Mouse (Mus musculus) thymus, postnatal 0 days (tissue): ENCODE data around the gene Cds1. TPM values are rescaled to one million over a fixed set of nuclear protein-coding genes. Genes with fewer than 3 reads are reported as not detected.
"Not testable (repeated sequence)": the region's sequence is repeated elsewhere in the genome, so short reads cannot be mapped to it uniquely, and the experiment has no call there.

ENCODE experiments used
- DNase-seq: peaks from one replicate; pipeline ENCODE4 v3.0.0-alpha.2; 2015; ENCODE audit warnings: low spot score
- polyA plus RNA-seq: library from polyadenylated mRNA; unstranded; fragments of >200 nt; fragmentation: Nextera tagmentation; extraction: Ambion mirVana; gene quantifications from 2 replicates; pipeline ENCODE4 v1.2.1, GENCODE M21; 2015

The Cds1 gene
- polyA plus RNA-seq, 1 experiment from 2014 or later, result 15.7 TPM

DNA sequence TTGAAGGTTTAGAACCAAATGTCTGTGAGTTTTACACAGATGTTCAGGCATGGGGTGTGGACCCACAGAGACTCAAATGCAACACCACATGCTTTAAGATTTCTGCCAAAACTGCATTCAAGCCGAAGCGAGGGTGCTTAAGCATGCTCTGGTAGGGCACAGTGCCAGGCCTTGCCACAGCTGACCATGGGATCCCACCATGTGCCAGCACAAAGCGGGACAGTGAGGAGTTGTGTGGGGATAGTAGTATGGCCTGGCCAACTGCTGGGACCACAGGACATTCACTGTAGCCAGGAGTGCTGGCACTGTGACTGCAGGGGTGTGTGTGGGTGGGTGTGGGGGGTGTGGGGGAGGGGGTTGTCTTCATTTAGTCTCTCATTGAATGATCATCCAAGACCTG is 64.0 kb downstream of the Cds1 start:
- DNase-seq, result no peak

GRCm38 (mm10) chr5:101830180-101830579 is 65.2 kb downstream of the Cds1 start:
- DNase-seq, result no peak

DNA sequence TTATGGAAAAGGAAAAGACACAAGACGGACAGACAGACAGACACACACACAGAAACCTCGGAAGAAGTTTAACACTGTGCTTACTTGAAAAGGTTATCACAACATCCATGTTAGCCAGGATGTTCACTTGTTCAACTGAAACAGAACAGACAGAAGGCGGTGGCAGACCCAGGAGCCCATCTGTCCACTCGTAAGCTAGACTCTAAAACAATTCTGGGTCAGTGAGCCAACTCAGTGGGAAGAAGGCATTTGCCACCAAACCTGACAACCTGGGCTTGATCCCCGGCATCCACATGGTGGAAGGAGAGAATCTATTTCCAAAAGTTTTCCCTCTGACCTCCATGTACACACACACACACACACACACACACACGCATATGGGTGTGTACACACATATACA is 67.1 kb downstream of the Cds1 start:
- no peak for DNase-seq

DNA sequence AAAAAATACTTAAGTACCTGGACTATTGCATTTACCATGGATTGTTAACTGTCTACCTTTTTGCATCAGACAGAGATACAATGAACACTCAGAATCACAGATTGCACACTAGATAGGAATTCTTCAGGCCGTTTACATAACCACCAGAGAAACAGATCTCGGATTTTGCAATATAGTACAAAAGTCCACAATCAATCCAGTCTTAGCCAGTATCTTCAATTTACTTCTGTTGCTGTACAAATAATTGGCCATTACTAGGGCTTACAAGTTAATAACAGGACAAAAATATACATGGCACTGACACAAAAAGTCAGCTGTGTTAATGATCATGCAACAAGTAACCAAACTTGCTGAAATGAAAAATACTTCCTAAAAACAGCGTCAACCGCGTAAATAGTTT is 68.1 kb downstream of the Cds1 start:
- DNase-seq, result no peak

- no peak for DNase-seq
Observed at GRCm38 (mm10) chr5:101833875-101834274, 68.9 kb downstream of the Cds1 start.

- DNase-seq, result no peak
Observed at GRCm38 (mm10) chr5:101836221-101836620, 71.3 kb downstream of the Cds1 start.

DNA sequence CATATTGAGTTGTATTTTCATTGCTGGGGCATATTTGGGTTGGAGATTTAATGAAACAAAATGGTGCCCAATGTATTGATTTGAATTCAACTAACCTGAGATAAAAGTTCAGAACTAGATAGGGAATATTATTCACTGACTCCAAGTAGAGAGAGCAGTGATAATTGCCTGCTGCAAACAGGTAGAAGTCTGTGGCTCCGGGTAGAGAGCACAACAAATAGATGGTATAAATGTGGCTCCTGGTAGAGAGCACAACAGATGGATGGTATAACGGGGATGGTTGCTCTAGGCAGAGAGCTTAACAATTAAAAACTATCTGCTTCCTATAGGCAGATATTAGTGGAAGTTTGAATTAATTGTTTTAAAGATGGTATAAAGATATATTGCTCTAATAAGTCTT is 72.7 kb downstream of the Cds1 start:
- DNase-seq, result not testable (repeated sequence)

- DNase-seq, result no peak
Observed at GRCm38 (mm10) chr5:101840476-101840875, 75.5 kb downstream of the Cds1 start.

- DNase-seq, result no peak
Observed at GRCm38 (mm10) chr5:101845011-101845410, 80.1 kb downstream of the Cds1 start.

DNA sequence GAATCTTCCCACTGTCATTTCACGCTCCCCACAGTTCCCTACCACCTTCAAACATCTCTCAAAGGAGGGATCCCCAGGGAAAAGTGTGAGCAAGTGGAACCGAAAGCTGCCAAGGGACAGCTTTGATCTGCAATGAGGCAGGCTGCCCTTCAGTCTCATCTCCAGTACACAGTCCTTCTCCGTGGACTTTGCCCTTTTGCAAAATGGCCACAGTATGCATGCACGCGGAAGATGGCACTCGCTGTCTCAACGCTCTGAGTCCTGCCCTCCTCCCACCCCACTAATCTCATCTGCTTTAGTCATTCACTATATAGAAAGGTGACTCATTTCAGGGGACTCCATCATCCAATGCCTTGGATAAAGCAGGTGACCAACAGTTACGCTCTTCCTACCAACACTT is 81.0 kb downstream of the Cds1 start:
- DNase-seq, result no peak

DNA sequence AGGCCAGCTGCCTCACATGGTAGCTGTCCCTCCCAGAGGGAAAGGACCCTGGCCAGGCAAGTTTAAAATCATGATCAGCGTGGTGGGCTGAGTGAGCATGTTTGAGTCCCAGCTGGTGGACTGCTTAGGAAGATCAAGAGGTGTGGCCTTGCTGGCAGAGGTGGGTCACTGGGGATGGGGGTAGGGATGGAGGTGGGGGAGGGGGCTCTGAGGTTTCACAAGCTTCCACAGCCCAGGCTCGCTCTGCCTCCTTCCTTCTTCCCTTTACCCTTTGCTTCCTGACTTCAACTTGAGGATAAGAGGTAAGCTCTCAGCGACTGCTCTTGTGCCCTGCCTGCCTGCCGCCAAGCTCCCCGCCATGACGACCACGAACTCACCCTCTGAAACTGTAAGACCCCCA is 82.4 kb downstream of the Cds1 start:
- DNase-seq, result no peak

DNA sequence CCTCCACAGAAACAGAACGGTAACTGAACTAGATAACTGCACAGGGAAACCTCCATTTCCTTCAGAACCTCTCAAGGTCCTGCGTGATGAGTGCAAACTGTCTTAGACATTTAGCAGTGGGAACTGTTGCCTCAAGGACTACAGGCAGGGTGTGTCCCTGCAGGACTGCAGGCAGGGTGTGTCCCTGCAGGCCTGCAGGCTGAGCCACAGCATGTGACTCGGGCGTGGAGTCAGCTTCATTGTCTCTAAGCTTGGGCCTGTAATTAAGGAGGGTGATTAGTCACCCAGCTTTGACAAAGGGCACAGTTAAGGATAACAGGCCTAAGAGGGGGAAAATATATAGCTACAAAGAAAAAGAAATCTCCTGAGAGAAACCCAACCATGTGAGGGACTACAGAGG is 82.8 kb downstream of the Cds1 start:
- no peak for DNase-seq

- no peak for DNase-seq
Observed at GRCm38 (mm10) chr5:101851133-101851532, 86.2 kb downstream of the Cds1 start.

DNA sequence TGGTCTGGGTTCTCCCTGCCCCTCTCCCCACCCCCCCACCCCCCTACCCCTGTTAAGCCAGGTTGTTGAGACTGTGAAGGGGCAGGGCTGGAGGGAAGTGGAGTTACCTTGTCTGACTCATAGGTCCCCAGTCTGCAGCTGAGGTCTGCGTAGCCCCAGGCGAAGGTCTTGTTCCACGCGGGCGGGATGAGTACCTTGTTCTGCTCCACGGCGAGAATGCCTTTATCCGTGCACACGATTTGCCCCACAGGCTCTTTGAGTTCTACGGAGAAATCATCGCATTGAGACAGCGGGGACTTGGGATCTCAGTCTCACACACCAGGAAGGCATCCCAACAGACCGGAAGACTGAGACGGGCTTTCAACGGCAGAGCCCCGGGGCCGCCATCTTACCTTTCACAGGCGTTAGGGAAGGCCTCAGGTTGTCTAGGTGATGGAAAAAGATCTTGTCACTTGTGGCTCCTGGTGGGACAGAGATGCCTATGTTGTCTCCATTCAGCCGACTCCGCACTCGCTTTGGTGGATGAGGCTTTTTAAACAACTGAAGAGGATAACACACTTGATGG is 87.3 kb downstream of the Cds1 start:
- no peak for DNase-seq

- no peak for DNase-seq
Observed at GRCm38 (mm10) chr5:101854100-101854499, 89.2 kb downstream of the Cds1 start.

GRCm38 (mm10) chr5:101854667-101855066 is 89.7 kb downstream of the Cds1 start:
- DNase-seq, result no peak

GRCm38 (mm10) chr5:101855475-101855874 is 90.5 kb downstream of the Cds1 start:
- DNase-seq, result no peak

DNA sequence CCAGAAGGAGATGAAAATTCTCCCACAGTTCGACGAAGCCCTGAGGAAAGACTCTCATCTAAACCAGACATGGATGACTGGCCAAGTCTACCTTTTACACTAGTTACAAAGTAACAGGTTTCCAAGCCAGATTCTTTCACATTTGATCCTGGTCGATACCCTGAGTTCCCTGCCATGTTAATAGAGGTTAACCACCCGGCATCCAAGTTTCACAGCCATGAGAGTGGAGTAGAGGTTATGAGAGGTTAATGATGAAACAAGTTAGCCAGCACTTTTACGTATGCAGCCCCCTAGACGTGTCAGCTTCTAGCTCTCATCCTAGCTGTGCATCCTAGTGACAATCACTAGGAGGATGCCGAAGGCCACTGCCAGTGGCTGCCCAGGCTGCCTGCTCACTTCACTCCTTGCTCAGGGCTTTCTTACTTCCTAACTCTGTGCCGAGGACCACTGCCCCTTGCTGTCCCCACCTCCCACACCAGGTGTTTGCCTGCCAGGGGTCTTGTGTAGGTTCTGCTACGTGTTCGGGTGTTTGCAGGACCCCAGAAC is 94.0 kb downstream of the Cds1 start:
- DNase-seq, result no peak

DNA sequence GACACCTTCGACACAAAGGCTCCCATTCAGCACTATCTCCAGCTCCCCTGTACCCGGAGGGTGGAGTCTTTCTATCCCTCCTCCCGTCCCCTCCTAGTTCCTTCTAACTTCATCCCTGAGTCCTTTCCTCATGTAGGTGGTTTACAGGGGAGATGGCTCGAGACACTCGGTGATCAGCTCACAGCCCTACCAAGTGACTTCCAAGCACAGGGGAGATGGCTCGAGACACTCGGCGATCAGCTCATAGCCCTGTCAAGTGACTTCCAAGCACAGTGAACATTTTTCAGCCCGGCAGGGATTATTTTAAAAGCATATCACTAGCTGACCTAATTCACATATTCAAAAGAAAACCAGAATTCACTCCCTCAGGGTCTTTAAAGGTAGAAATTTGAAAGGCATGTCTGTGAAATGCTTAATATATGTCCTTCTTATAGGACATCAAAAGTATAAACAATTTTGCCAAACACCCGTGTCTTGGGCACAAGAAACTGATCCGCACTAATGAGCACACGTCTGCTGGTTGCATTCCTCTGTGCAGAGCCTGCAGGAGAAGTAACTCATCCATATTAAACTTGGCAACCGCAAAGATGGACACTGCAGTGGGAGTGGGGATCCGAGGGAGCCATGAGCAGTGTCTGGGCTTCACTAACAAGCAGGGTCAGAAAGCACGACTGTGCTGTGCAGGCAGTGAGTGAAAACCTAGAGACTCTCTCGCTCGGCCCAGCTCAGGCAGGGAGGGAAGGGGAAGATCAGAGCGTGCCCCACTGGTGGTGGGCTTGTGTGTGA is 97.0 kb downstream of the Cds1 start:
- DNase-seq, result no peak

DNA sequence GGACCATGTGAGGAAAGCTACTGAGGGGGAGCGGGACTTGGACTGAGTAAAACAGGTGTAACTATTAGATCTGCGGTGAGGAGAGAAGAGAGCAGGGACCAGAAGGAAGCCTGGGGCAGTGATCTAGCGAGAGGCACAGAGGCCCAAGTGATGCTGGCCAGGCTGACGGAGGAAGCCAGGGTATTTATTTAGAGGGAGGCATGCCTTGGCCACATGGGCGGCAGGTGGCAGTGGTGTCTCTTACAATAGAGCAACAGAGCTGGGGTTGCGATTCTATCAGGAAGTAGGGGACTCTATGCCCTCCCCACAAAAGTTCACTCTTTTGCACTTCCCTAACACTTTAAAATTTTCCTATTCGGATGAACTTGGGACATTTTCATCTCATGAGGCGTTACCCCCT is 97.7 kb downstream of the Cds1 start:
- no peak for DNase-seq

DNA sequence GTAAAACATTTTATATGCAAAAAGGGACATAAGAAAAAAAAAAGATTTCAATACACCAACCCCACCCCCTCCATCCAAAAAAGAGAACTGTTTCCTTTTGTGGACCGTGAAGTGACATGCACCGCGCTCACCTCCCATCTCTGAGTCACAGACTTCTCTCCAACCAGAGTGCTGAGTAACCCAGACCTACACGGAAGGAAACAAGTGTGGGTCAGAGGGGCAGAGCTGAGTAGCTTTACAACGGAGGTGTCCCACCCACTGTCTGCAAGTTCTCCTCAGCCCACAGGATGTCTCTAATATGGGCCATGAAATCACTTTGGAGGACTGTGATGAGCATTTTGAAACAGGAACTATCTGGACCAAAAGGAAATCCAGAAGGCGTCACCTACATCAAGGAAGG is 99.0 kb downstream of the Cds1 start:
- no peak for DNase-seq

DNA sequence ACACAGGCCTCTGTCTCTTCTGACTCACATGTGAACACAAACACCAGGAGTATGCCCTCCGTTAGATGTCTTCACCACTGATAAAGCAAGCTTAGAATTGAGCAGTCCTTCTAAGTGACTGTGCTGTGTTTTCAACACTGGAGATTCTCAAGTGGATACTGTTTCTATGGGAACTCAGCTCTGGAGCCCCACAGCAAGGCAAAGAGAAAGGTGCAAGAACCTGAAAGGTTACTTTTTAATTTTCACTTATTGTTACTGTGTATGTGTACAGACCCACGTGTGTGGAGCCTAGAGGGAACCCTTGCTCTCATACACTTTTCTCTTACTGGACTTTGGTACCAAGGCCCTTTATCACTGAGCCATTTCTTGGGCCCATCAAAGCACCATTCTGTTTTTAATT is 101.8 kb downstream of the Cds1 start:
- DNase-seq, result no peak
